Mouse (Mus musculus): ENCODE data around the gene Rnf151. TPM values are rescaled to one million over a fixed set of nuclear protein-coding genes. Genes with fewer than 3 reads are reported as not detected.
A peak's percentile ranks its signal among the peaks of the same experiment; 100 is the strongest.

The Rnf151 gene
- total and polyA plus RNA-seq, 2 experiments from 2014 or later = not detected

GRCm38 (mm10) chr17:24732233-24732935, 14.5 kb upstream of the Rnf151 start:
- ATAC-seq (no peak), DNase-seq (no peak)
- Histone ChIP-seq H3K4me1 (ENCODE audit: insufficient read depth) (no peaks in the 10 kb centered on the region), H3K4me2 (ENCODE audit: low read depth) (no peak overlapping the region), H3K36me3 (ENCODE audit: insufficient read depth) (no peaks in the 10 kb centered on the region), H3K4me3 (ENCODE audit: low read depth, low read length) (no peak overlapping the region), H3K27ac (ENCODE audit: low read depth, low read length) (no peak overlapping the region), H3K9ac (no peak overlapping the region), H3K9me3 (ENCODE audit: low read length) (no peaks in the 10 kb centered on the region), H3K27me3 (ENCODE audit: insufficient read depth, low read length) (no peaks in the 10 kb centered on the region)
- WGBS = 86% methylated on average over 12 of the region's 12 CpGs
- TF ChIP-seq CTCF (IDR thresholded peaks at IDR 0.05; ENCODE audit: low read depth) = no peak

- no peak overlapping the region for H3K4me2 ChIP-seq (ENCODE audit: low read depth)
- DNase-seq (no peak), ATAC-seq (no peak)
- 80% methylated on average over 14 of the region's 14 CpGs for WGBS
- H3K27ac ChIP-seq (ENCODE audit: low read depth, low read length) = no peak overlapping the region
- H3K27me3 ChIP-seq (ENCODE audit: insufficient read depth, low read length) = no peaks in the 10 kb centered on the region
- H3K9me3 ChIP-seq (ENCODE audit: low read length) = no peaks in the 10 kb centered on the region
- no peaks in the 10 kb centered on the region for H3K36me3 ChIP-seq (ENCODE audit: insufficient read depth)
- TF ChIP-seq CTCF (IDR thresholded peaks at IDR 0.05; ENCODE audit: low read depth) = no peak
- H3K4me3 ChIP-seq (ENCODE audit: low read depth, low read length) = no peak overlapping the region
- H3K4me1 ChIP-seq (ENCODE audit: insufficient read depth) = no peaks in the 10 kb centered on the region
- no peak overlapping the region for H3K9ac ChIP-seq
Measured at GRCm38 (mm10) chr17:24730787-24731186, 12.9 kb upstream of the Rnf151 start.

- Histone ChIP-seq H3K4me3 (ENCODE audit: low read depth, low read length) (no peak overlapping the region), H3K9me3 (ENCODE audit: low read length) (no peaks in the 10 kb centered on the region), H3K36me3 (ENCODE audit: insufficient read depth) (no peaks in the 10 kb centered on the region), H3K4me1 (ENCODE audit: insufficient read depth) (no peaks in the 10 kb centered on the region), H3K9ac (no peak overlapping the region), H3K27ac (ENCODE audit: low read depth, low read length) (no peak overlapping the region), H3K4me2 (ENCODE audit: low read depth) (no peak overlapping the region), H3K27me3 (ENCODE audit: insufficient read depth, low read length) (no peaks in the 10 kb centered on the region)
- no peak for TF ChIP-seq CTCF (IDR thresholded peaks at IDR 0.05; ENCODE audit: low read depth)
- DNase-seq (no peak), ATAC-seq (no peak)
- WGBS = 73% methylated on average over 6 of the region's 6 CpGs
Measured at GRCm38 (mm10) chr17:24729067-24729466, 11.2 kb upstream of the Rnf151 start.

- DNase-seq (no peak), ATAC-seq (no peak)
- H3K36me3 ChIP-seq (ENCODE audit: insufficient read depth) = no peaks in the 10 kb centered on the region
- H3K9me3 ChIP-seq (ENCODE audit: low read length) = no peaks in the 10 kb centered on the region
- H3K4me3 ChIP-seq (ENCODE audit: low read depth, low read length) = no peak overlapping the region
- TF ChIP-seq CTCF (IDR thresholded peaks at IDR 0.05; ENCODE audit: low read depth) = no peak
- no peak overlapping the region for H3K4me2 ChIP-seq (ENCODE audit: low read depth)
- H3K4me1 ChIP-seq (ENCODE audit: insufficient read depth) = peaks cover 3% of the 10 kb centered on the region; the same call in 1 of the 2 replicates
- 74% methylated on average over 17 of the region's 17 CpGs for WGBS
- H3K9ac ChIP-seq = no peak overlapping the region
- no peak overlapping the region for H3K27ac ChIP-seq (ENCODE audit: low read depth, low read length)
- H3K27me3 ChIP-seq (ENCODE audit: insufficient read depth, low read length) = no peaks in the 10 kb centered on the region
Measured at GRCm38 (mm10) chr17:24728184-24728583, 10.3 kb upstream of the Rnf151 start.

- TF ChIP-seq CTCF (IDR thresholded peaks at IDR 0.05; ENCODE audit: low read depth) = no peak
- no peak within 1 kb of the TSS for H3K27ac ChIP-seq (ENCODE audit: low read depth, low read length)
- whole genome bisulfite sequencing = 73% methylated on average over 2 of the region's 2 CpGs
- no peaks in the 10 kb centered on the region for H3K9me3 ChIP-seq (ENCODE audit: low read length)
- no peak within 1 kb of the TSS for H3K4me3 ChIP-seq (ENCODE audit: low read depth, low read length)
- H3K9ac ChIP-seq = no peak within 1 kb of the TSS
- no peaks in the 10 kb centered on the region for H3K27me3 ChIP-seq (ENCODE audit: insufficient read depth, low read length)
- H3K4me2 ChIP-seq (ENCODE audit: low read depth) = no peak within 1 kb of the TSS
- no peak for ATAC-seq
- no peaks in the 10 kb centered on the region for H3K36me3 ChIP-seq (ENCODE audit: insufficient read depth)
- H3K4me1 ChIP-seq (ENCODE audit: insufficient read depth) = peaks cover 4% of the 10 kb centered on the region; the same call in 1 of the 2 replicates
- DNase-seq = no peak
Measured at GRCm38 (mm10) chr17:24727618-24728017, 9.8 kb upstream of the Rnf151 start, which contains the start of gene Rpl3l. Gene Rpl3l, plus strand, starts transcription at chr17:24727820.

GRCm38 (mm10) chr17:24725637-24726390, 8.0 kb upstream of the Rnf151 start:
- Histone ChIP-seq H3K36me3 (ENCODE audit: insufficient read depth) (peaks cover 14% of the 10 kb centered on the region), H3K4me1 (ENCODE audit: insufficient read depth) (peaks cover 11% of the 10 kb centered on the region), H3K4me3 (ENCODE audit: low read depth, low read length) (no peak overlapping the region), H3K9ac (no peak overlapping the region), H3K4me2 (ENCODE audit: low read depth) (no peak overlapping the region), H3K27me3 (ENCODE audit: insufficient read depth, low read length) (no peaks in the 10 kb centered on the region), H3K9me3 (ENCODE audit: low read length) (no peaks in the 10 kb centered on the region), H3K27ac (ENCODE audit: low read depth, low read length) (no peak overlapping the region)
- no peak for ATAC-seq
- DNase-seq = no peak
- no peak for TF ChIP-seq CTCF (IDR thresholded peaks at IDR 0.05; ENCODE audit: low read depth)
- WGBS = 72% methylated on average over 3 of the region's 3 CpGs

- DNase-seq (peak; percentile 97), ATAC-seq (peak; percentile 76)
Measured at GRCm38 (mm10) chr17:24724184-24724583, 6.3 kb upstream of the Rnf151 start, which contains the start of gene Ndufb10. Gene Ndufb10, minus strand, starts transcription at chr17:24724478.

More at GRCm38 (mm10) chr17:24724184-24724583, 6.3 kb upstream of the Rnf151 start, which contains the start of gene Ndufb10:
- Histone ChIP-seq H3K9me3 (ENCODE audit: low read length) (no peaks in the 10 kb centered on the region), H3K9ac (peak within 1 kb of the TSS; percentile 92), H3K4me2 (ENCODE audit: low read depth) (peak within 1 kb of the TSS; percentile 79), H3K27ac (ENCODE audit: low read depth, low read length) (peak within 1 kb of the TSS; percentile 85), H3K27me3 (ENCODE audit: insufficient read depth, low read length) (no peaks in the 10 kb centered on the region), H3K36me3 (ENCODE audit: insufficient read depth) (peaks cover 14% of the 10 kb centered on the region), H3K4me1 (ENCODE audit: insufficient read depth) (peaks cover 11% of the 10 kb centered on the region), H3K4me3 (ENCODE audit: low read depth, low read length) (peak within 1 kb of the TSS; percentile 87)
- 1% methylated on average over 30 of the region's 30 CpGs for WGBS
- TF ChIP-seq CTCF (IDR thresholded peaks at IDR 0.05; ENCODE audit: low read depth) = peak; percentile 99

Data from forebrain, postnatal 0 days (tissue).